Mouse (Mus musculus) spleen, postnatal 10 days (tissue): ENCODE results near the gene Chn1.
"Not testable (repeated sequence)": the region's sequence is repeated elsewhere in the genome, so short reads cannot be mapped to it uniquely, and the experiment has no call there.

Source experiments
- DNase-seq, 2 experiments: peaks; one replicate each; pipeline ENCODE4 v3.0.0; 2021 to 2022; ENCODE audit warnings: low spot score in 2 of 2

Gene Chn1

GRCm38 (mm10) chr2:73774786-73775682, at the start of gene Chn1:
Chn1 (minus strand) TSS chr2:73775346.
- DNase-seq, result peak; percentile 7 to 27

GRCm38 (mm10) chr2:73818742-73819141, 43.6 kb upstream of the Chn1 start:
- no peak for DNase-seq

- no peak for DNase-seq
Observed at GRCm38 (mm10) chr2:73807609-73808008, 32.5 kb upstream of the Chn1 start.

- not testable (repeated sequence) for DNase-seq
Observed at GRCm38 (mm10) chr2:73800127-73800526, 25.0 kb upstream of the Chn1 start.

GRCm38 (mm10) chr2:73798786-73799185, 23.6 kb upstream of the Chn1 start:
- DNase-seq, result no peak

GRCm38 (mm10) chr2:73798136-73798535, 23.0 kb upstream of the Chn1 start:
- no peak for DNase-seq

- DNase-seq, result no peak
Observed at GRCm38 (mm10) chr2:73791846-73792630, 16.9 kb upstream of the Chn1 start.

- DNase-seq, result no peak
Observed at GRCm38 (mm10) chr2:73790332-73790731, 15.2 kb upstream of the Chn1 start.

- no peak for DNase-seq
Observed at GRCm38 (mm10) chr2:73788395-73788794, 13.2 kb upstream of the Chn1 start.

GRCm38 (mm10) chr2:73782371-73782905, 7.3 kb upstream of the Chn1 start:
- DNase-seq, result no peak

GRCm38 (mm10) chr2:73780321-73781010, 5.3 kb upstream of the Chn1 start:
- no peak for DNase-seq

- no peak for DNase-seq
Observed at GRCm38 (mm10) chr2:73779796-73780195, 4.7 kb upstream of the Chn1 start.

- DNase-seq, result no peak
Observed at GRCm38 (mm10) chr2:73779016-73779595, 4.0 kb upstream of the Chn1 start.

GRCm38 (mm10) chr2:73776936-73777335, 1.8 kb upstream of the Chn1 start:
- no peak for DNase-seq

- no peak for DNase-seq
Observed at GRCm38 (mm10) chr2:73775683-73776310, 651 bp upstream of the Chn1 start.

- no peak for DNase-seq
Observed at GRCm38 (mm10) chr2:73772945-73773344, 2.2 kb downstream of the Chn1 start.

GRCm38 (mm10) chr2:73768669-73769068, 6.5 kb downstream of the Chn1 start:
- no peak for DNase-seq

- no peak for DNase-seq
Observed at GRCm38 (mm10) chr2:73763541-73763940, 11.6 kb downstream of the Chn1 start.

- DNase-seq, result no peak
Observed at GRCm38 (mm10) chr2:73759899-73760298, 15.2 kb downstream of the Chn1 start.

GRCm38 (mm10) chr2:73759027-73759426, 16.1 kb downstream of the Chn1 start:
- no peak for DNase-seq

- DNase-seq, result no peak
Observed at GRCm38 (mm10) chr2:73747297-73747696, 27.8 kb downstream of the Chn1 start.
